Mouse (Mus musculus): ENCODE measurements around the gene CN725425. TPM values are rescaled to one million over a fixed set of nuclear protein-coding genes. Genes with fewer than 3 reads are reported as not detected.

CN725425 gene
- polyA plus RNA-seq (2016; fragmentation: Nextera tagmentation; extraction: Ambion mirVana) = not detected in 2 replicates

DNA sequence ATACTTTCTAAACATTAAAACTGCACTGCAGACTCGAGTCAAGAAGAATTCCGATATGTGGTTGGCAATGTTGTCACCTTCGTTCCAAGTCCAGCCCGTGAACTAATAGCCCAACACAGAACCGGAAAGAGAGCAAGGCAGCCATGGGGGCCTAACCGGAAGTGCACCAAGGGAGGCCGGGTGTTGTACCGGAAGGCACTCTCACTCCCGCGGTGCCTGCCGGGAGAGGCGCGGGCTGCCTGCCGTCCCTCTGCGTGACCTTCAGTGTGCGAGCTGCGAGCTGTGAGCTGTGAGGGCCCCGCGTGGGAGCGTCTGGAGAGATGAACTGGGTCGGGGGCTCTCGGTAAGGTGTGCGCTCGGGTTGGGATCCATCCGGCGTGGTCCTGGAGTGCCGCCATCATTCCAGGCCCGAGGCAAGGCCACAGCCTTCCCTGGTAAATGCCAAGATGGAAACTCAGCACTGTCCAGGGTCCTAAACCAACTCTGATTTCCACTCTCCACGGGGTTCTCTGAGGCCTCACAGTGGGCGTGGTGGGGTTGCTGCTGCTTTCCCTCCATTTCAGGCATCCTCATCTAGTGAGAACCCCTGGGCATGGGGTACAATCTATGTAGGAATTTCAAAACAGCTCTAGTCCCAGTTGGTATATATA, at the start of gene CN725425:
Gene CN725425, plus strand, starts transcription at position 239 of the 650 bp plus-strand sequence.
- H3K4me3 ChIP-seq = no peak within 1 kb of the TSS
- no peaks in the 10 kb centered on the region for H3K27me3 ChIP-seq (ENCODE audit: low read depth, poor library complexity, severe bottlenecking)
- WGBS = 91% methylated on average over 30 of the region's 30 CpGs
- H3K27ac ChIP-seq = no peak within 1 kb of the TSS
- no peaks in the 10 kb centered on the region for H3K36me3 ChIP-seq
- H3K9me3 ChIP-seq (replicated peaks) = no peaks in the 10 kb centered on the region
- no peak for DNase-seq (ENCODE audit: low spot score)
- no peaks in the 10 kb centered on the region for H3K4me1 ChIP-seq

DNA sequence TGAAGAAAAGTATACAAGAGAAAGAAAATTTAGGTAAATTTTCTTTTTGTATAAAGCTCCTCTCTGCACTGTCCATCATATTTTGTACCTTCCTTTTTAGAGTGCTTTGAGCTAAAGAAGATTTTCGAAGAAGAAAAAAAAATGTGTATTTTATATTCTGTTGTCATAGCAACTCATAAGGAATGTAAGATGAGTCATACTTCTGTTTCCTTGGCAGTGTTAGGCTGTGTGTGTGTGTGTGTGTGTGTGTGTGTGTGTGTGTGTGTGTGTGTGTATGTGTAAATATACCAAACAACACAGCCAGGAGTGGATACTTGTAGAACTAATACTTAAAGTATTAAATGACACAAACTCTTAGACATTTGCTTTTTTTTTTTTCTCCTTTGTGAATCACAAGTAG, 46.7 kb upstream of the CN725425 start:
- Histone ChIP-seq H3K36me3 (peaks cover 4% of the 10 kb centered on the region; the same call in 1 of the 2 replicates), H3K9me3 (replicated peaks) (no peaks in the 10 kb centered on the region)
- WGBS = 94% methylated on average over 1 of the region's 1 CpGs

DNA sequence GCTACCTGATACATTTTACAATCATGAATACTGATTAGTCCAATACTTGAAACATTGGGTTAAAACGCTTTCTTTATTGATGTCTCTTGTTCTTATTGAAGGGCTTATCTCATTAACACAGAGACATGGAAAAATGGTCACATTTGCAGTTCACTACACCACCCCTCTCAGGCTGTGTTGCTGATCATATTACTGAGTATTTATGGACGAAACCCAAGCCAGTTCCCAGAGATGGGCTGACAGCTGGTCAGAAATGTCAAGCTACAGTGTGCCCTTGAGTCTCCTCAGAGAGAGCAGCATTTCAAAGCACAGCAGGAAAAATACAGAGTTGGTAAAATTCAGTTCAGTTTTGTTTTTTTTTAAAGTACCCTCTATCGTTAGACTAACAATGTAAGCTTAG, 46.0 kb upstream of the CN725425 start:
- no peak overlapping the region for H3K4me3 ChIP-seq
- no peak for DNase-seq (ENCODE audit: low spot score)
- no peaks in the 10 kb centered on the region for H3K27me3 ChIP-seq (ENCODE audit: low read depth, poor library complexity, severe bottlenecking)
- no peak overlapping the region for H3K27ac ChIP-seq
- H3K4me1 ChIP-seq = no peaks in the 10 kb centered on the region
- H3K9me3 ChIP-seq (replicated peaks) = no peaks in the 10 kb centered on the region
- WGBS = 82% methylated on average over 3 of the region's 3 CpGs
- H3K36me3 ChIP-seq = peaks cover 2% of the 10 kb centered on the region; the same call in 1 of the 2 replicates

More for the DNA sequence above, 46.7 kb upstream of the CN725425 start:
- Histone ChIP-seq H3K4me3 (no peak overlapping the region), H3K27ac (no peak overlapping the region), H3K4me1 (no peaks in the 10 kb centered on the region), H3K27me3 (ENCODE audit: low read depth, poor library complexity, severe bottlenecking) (no peaks in the 10 kb centered on the region)
- no peak for DNase-seq (ENCODE audit: low spot score)

DNA sequence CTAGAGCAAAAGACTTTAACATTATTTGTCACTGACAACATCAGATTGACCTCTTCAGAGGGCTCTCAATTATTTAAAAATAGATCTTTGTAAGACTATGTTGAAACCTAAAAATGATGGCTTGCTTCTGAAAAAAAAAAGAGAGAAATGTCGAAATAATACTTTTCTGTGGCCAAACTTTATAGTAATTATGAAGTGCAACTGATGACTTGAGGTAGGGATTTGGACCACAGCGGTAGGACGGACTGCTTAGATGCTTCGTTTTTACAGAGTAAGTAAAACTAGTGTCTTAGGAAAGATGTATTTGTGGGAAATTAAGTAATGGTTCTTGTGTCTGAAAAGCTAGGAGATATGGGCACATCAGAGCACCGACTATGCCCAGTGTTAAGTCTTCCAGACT, 38.1 kb upstream of the CN725425 start:
- Histone ChIP-seq H3K4me1 (no peaks in the 10 kb centered on the region), H3K27me3 (ENCODE audit: low read depth, poor library complexity, severe bottlenecking) (no peaks in the 10 kb centered on the region), H3K9me3 (replicated peaks) (no peaks in the 10 kb centered on the region), H3K36me3 (no peaks in the 10 kb centered on the region), H3K27ac (no peak overlapping the region), H3K4me3 (no peak overlapping the region)
- 87% methylated on average over 5 of the region's 5 CpGs for WGBS
- DNase-seq (ENCODE audit: low spot score) = no peak

DNA sequence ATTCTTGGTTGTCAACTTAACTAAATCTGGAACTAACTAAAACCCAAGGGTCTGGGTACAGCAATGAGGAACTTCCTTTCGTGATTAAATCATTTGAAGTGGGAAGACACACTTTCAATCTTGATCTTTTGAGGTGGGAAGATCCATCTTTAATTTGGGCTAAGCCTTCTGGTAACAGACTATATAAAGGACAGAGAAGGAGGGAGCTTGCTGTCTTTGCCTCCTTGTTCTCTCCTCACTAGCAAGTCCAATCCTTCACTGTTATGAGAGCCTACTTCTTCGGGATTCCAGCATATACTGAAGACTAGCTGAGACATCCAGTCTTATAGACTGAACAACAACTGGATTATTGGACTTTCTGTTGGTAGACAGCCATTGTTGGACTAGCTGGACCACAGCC, 35.8 kb upstream of the CN725425 start:
- Histone ChIP-seq H3K27ac (no peak overlapping the region), H3K4me3 (no peak overlapping the region), H3K36me3 (no peaks in the 10 kb centered on the region), H3K27me3 (ENCODE audit: low read depth, poor library complexity, severe bottlenecking) (no peaks in the 10 kb centered on the region), H3K9me3 (replicated peaks) (no peaks in the 10 kb centered on the region), H3K4me1 (no peaks in the 10 kb centered on the region)
- no peak for DNase-seq (ENCODE audit: low spot score)
- 93% methylated on average over 2 of the region's 2 CpGs for WGBS

DNA sequence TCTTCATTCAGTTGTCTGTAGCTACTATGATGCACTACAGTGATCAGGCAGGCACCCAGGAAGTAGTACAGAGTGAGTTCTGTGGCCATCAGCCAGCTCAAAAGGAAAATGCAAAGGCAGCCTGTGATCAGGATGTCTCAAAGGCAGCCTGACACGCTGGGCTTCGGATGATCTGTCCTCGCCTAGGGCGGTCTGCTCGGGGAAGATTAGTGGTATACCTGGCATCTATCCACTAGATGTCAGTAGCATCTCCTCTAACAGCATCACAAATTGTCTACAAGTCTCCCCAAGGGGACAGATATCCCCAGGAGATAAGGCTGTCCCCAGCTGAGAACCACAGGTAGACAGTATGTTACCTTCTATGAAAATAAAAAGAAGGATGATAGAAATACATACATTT, 34.3 kb upstream of the CN725425 start:
- no peaks in the 10 kb centered on the region for H3K27me3 ChIP-seq (ENCODE audit: low read depth, poor library complexity, severe bottlenecking)
- WGBS = 3% methylated on average over 5 of the region's 5 CpGs
- H3K9me3 ChIP-seq (replicated peaks) = no peaks in the 10 kb centered on the region
- H3K4me1 ChIP-seq = no peaks in the 10 kb centered on the region
- H3K27ac ChIP-seq = no peak overlapping the region
- DNase-seq (ENCODE audit: low spot score) = no peak
- no peaks in the 10 kb centered on the region for H3K36me3 ChIP-seq
- H3K4me3 ChIP-seq = no peak overlapping the region

DNA sequence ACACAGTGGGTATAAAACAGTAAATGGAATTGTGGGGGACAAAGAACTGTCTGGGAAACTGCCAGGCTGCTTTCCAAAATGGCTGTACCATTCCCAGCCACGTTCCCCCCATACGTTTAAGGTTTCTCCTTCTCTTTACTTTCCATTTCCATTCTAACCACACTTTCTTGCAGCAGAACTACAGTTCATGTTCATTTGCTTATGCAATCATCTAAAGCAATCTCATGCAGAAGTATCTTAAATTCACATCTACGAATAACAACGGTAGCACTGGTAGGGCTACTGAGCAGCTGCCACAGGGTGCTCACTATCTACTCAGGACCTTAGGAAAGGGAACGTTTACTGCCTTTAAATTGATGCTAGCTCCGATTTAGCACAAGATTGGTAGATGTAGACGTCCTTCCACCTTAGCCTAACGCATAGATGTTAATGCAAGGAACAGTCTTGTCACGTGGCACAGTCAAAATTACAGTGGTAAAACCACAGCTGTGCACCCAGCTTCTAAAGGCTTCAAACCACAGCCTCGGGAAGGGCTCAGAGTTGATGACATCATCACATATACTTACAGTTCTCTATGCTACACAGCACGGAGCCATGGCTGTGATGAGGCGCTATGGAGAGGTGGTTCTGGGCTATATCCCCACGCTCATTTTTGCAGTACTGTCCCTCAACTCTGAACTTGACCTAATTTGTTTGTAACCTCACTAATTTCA, 31.3 kb upstream of the CN725425 start:
- H3K9me3 ChIP-seq (replicated peaks) = no peaks in the 10 kb centered on the region

DNA sequence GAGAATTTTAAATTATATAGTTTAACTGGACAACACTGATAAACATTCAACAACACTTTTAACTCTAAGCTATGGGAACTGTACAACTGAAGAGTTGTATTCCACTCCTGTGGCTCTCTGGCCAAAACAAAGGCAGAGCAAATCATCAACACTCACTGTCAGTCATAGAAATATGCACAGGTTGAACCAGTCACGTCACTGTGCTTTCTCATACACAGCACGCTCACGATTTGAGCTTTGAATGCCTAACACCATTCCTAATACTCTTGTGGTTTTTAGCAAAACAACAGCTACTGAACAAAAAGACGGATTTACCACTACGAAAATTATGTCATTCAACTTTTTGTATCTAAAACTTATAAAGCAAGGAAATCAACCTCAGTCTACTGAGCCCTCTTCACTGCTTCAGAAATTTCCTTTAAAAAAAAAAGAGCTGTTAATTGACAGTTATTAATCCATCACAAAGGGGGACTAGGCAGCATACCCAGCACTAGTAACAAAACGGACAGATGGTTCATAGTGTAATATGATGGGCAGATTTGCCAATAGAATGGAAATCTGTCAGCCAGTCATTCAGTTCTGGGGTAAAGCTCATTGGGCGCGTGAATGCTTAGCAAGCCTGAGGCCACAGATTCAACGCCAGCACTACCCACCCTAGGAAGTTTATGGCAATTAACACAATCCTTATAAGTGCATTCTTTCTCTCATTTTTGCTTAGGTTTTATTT, 28.5 kb upstream of the CN725425 start:
- Histone ChIP-seq H3K4me1 (peaks cover 9% of the 10 kb centered on the region), H3K36me3 (no peaks in the 10 kb centered on the region), H3K4me3 (no peak overlapping the region), H3K27me3 (ENCODE audit: low read depth, poor library complexity, severe bottlenecking) (no peaks in the 10 kb centered on the region), H3K27ac (no peak overlapping the region), H3K9me3 (replicated peaks) (no peaks in the 10 kb centered on the region)
- 89% methylated on average over 9 of the region's 9 CpGs for WGBS
- DNase-seq (ENCODE audit: low spot score) = no peak

More for the DNA sequence above, 31.3 kb upstream of the CN725425 start:
- no peaks in the 10 kb centered on the region for H3K36me3 ChIP-seq
- no peak overlapping the region for H3K27ac ChIP-seq
- no peaks in the 10 kb centered on the region for H3K27me3 ChIP-seq (ENCODE audit: low read depth, poor library complexity, severe bottlenecking)
- H3K4me3 ChIP-seq = no peak overlapping the region
- DNase-seq (ENCODE audit: low spot score) = no peak
- 89% methylated on average over 13 of the region's 13 CpGs for WGBS
- H3K4me1 ChIP-seq = peaks cover 9% of the 10 kb centered on the region

DNA sequence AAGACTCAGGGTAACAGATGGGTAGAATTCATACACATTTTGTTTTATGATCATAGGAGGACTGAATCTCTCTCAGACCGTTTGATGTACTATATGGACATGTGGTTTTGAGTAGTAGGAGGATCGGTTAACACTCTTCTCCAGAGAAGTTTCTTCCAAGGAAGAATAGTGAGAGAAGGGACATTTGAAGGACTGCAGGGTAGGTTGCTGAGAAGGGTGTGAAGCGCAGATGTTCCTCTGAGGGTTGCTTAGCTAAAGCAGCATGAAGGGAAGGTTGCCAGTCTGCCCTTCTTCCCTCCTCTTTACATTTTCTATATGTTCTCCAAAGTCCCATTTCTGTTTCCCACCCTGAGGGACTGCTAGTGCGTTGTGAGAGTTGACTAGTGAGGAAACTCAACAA, 28.0 kb upstream of the CN725425 start:
- 88% methylated on average over 4 of the region's 4 CpGs for WGBS

DNA sequence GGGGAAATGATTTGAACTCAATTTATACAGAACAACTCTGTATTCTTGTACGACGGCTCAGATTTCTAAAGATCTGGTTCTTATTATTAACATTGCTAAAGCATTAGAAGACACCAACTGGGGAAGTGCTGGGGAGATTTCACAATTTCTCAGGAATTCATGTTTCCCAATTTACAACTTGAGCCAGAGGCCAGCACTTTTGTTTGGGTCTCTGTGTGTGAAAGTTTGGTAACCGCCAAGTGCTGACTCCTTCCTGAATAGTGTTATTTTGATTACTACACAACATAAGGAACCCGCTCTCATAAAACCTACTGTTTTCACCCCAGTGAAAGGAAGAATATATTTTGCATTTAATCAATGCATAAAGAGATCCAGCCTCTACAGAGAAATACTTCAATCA, 27.1 kb upstream of the CN725425 start:
- H3K4me3 ChIP-seq = no peak overlapping the region
- no peak overlapping the region for H3K27ac ChIP-seq
- H3K36me3 ChIP-seq = no peaks in the 10 kb centered on the region
- 82% methylated on average over 4 of the region's 4 CpGs for WGBS
- H3K4me1 ChIP-seq = peaks cover 9% of the 10 kb centered on the region
- no peaks in the 10 kb centered on the region for H3K27me3 ChIP-seq (ENCODE audit: low read depth, poor library complexity, severe bottlenecking)
- no peaks in the 10 kb centered on the region for H3K9me3 ChIP-seq (replicated peaks)
- DNase-seq (ENCODE audit: low spot score) = no peak

More for the DNA sequence above, 28.0 kb upstream of the CN725425 start:
- no peak for DNase-seq (ENCODE audit: low spot score)
- Histone ChIP-seq H3K27ac (no peak overlapping the region), H3K4me3 (no peak overlapping the region), H3K9me3 (replicated peaks) (no peaks in the 10 kb centered on the region), H3K27me3 (ENCODE audit: low read depth, poor library complexity, severe bottlenecking) (no peaks in the 10 kb centered on the region), H3K36me3 (no peaks in the 10 kb centered on the region), H3K4me1 (peaks cover 9% of the 10 kb centered on the region)

DNA sequence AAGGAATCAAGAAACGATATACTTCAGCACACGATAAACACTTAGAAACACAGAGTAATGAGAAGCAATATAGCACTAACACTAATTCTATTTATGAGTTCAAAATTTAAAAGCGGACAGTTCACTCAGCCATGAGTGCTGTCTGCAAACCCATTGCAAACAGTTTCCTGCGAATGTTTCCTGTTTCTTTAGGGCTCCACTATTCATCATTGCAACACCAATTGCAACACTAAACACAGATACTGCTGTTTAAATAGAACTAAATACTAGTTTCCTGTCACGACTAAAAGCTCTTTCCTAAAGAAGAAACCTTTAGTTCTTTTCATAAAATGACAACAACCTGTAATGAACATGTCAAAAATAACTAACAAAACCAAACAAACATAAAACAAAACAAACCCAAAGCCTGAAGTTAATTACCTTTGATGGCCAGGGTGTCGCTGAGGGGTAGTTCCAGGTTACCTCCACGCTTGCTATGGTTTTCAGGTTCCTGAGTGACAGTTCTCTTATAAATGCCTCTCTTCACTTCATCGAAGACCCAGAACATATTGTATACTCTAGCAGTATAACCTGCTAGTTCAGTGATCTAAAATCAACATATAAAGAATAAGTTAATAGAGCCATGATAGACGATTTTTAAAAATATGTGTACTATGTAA, 20.5 kb upstream of the CN725425 start:
- Histone ChIP-seq H3K27ac (no peak overlapping the region), H3K9me3 (replicated peaks) (no peaks in the 10 kb centered on the region), H3K4me3 (no peak overlapping the region), H3K4me1 (no peaks in the 10 kb centered on the region), H3K36me3 (no peaks in the 10 kb centered on the region), H3K27me3 (ENCODE audit: low read depth, poor library complexity, severe bottlenecking) (no peaks in the 10 kb centered on the region)
- 67% methylated on average over 9 of the region's 9 CpGs for WGBS
- DNase-seq (ENCODE audit: low spot score) = no peak

DNA sequence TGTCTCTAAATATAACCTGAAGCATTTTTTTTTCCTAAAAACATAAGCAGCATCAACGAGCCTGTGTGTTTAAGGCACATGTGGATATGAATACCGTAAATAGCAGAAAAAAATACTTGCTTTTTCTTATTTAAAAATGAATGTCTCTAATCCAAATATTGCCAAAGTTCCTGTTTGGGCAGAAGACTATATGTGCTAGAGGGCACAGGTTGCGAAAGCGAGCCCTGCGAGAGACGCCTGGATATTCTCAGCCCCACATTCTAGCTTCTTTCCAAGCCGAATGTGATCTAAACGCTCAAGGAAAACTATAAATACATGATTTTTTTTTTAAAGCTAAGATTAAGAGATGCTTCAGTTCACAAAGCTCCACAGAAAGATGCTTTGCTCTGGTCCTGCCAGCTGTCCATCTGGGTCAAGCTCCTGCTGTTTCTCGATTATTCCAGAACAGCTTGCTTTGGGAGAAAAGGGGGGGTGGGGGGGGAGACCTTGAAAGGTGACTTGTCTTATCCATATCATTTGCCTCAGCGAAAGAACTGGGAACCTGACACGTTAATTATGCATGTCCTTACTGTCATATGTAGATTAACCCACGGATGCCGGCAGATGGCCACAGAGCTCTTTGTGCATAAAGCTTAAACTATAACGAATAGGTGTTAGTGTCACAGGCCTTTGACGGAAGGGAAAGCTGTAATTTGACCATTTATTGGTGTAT, 19.2 kb upstream of the CN725425 start:
- Histone ChIP-seq H3K27me3 (ENCODE audit: low read depth, poor library complexity, severe bottlenecking) (no peaks in the 10 kb centered on the region), H3K27ac (no peak overlapping the region), H3K9me3 (replicated peaks) (no peaks in the 10 kb centered on the region), H3K36me3 (no peaks in the 10 kb centered on the region), H3K4me1 (no peaks in the 10 kb centered on the region), H3K4me3 (no peak overlapping the region)
- 78% methylated on average over 15 of the region's 15 CpGs for WGBS
- DNase-seq (ENCODE audit: low spot score) = no peak

Measured in limb, embryonic 10.5 days (tissue).